ENCODE assay signal across 9 mouse cellular contexts in the genomic region with DNA sequence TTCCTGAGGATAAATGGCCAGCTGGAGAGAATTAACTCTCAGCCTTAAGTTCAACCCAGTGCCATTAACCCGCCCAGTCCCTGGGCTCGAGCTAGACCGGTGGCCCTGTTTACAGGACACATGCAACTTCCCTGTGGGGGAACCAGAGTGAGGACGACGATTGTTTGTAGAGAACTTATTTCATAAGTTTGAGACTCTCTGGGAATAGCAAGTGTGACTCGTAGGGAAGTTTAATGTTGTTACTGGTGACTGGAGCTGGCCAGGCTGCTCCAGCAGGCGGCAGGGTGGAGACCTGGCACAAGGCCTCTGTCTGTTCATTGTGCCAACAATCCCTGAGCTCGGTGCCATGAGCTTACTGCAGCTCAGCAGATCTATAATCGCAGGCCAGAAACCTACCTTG.
DNase-seq lines count a peak whose midpoint lies in the region; ATAC-seq lines count a peak whose summit lies in the region.
"Had no signal": no experiment of that assay in that cellular context is flagged by ENCODE, and none has a peak within 500 bp of the region (broad histone marks: within the 10 kb centered on the region; RNA-seq: fewer than 3 reads in every experiment).

No protein-coding gene starts in this region.

- H3K9me3 ChIP-seq in embryonic facial prominence, embryonic 15.5 days (replicated peaks), result no peaks in the 10 kb centered on the region
- H3K9me3 ChIP-seq in hindbrain, embryonic 14.5 days (ENCODE audit: control insufficient read depth, low read length), result no peaks in the 10 kb centered on the region
- H3K9me3 ChIP-seq: megakaryocyte, embryonic 14.5 days had no signal

- H3K36me3 ChIP-seq in embryonic facial prominence, embryonic 15.5 days, result no peaks in the 10 kb centered on the region
- H3K36me3 ChIP-seq in hindbrain, embryonic 14.5 days (replicated peaks; ENCODE audit: control insufficient read depth, insufficient read depth), result no peaks in the 10 kb centered on the region

- no peaks in the 10 kb centered on the region for H3K27me3 ChIP-seq in embryonic facial prominence, embryonic 15.5 days
- no peaks in the 10 kb centered on the region for H3K27me3 ChIP-seq in hindbrain, embryonic 14.5 days (ENCODE audit: control insufficient read depth, insufficient read depth, low read length)

- H3K4me3 ChIP-seq in embryonic facial prominence, embryonic 15.5 days (replicated peaks), result no peak overlapping the region
- no peak overlapping the region for H3K4me3 ChIP-seq in hindbrain, embryonic 14.5 days (replicated peaks; ENCODE audit: low read length)
- H3K4me3 ChIP-seq: megakaryocyte, embryonic 14.5 days had no signal

- H3K27ac ChIP-seq in embryonic facial prominence, embryonic 15.5 days (replicated peaks), result peak overlapping the region; percentile 63; the same call in 1 of the 2 replicates
- no peak overlapping the region for H3K27ac ChIP-seq in hindbrain, embryonic 14.5 days

- WGBS in embryonic facial prominence, embryonic 15.5 days, result 31% methylated on average over 9 of the region's 9 CpGs
- WGBS in hindbrain, embryonic 14.5 days, result 72% methylated on average over 9 of the region's 9 CpGs

- no peak overlapping the region for H3K4me2 ChIP-seq in embryonic facial prominence, embryonic 15.5 days (replicated peaks)
- H3K4me2 ChIP-seq in hindbrain, embryonic 14.5 days (replicated peaks), result no peak overlapping the region

- DNase-seq in layer of hippocampus, adult 9-11 months, result peak; percentile 32
- DNase-seq in layer of hippocampus, adult 11-12 months (ENCODE audit: low spot score), result no peak
- peak; percentile 52 for DNase-seq in adrenal gland, postnatal 25 days
- peak; percentile 69 for DNase-seq in hindbrain, embryonic 14.5 days (ENCODE audit: low spot score)
- DNase-seq in lung, postnatal 25 days (ENCODE audit: low spot score), result peak; percentile 9
- DNase-seq in retina, embryonic 14.5 days (ENCODE audit: low spot score), result no peak

- no peak for ATAC-seq in embryonic facial prominence, embryonic 15.5 days (ENCODE audit: insufficient number of reproducible peaks, low FRiP score, low TSS enrichment, low read depth)
- ATAC-seq in hindbrain, embryonic 14.5 days (ENCODE audit: low FRiP score), result no peak
- ATAC-seq in activated CD4-positive, CD25-positive, alpha-beta regulatory T cell, adult 4 months, result no peak

- H3K4me1 ChIP-seq in embryonic facial prominence, embryonic 15.5 days, result peaks cover 23% of the 10 kb centered on the region
- 0 out of 2 replicates have a peak, but pooled peaks cover 3% of the 10 kb centered on the region for H3K4me1 ChIP-seq in hindbrain, embryonic 14.5 days (replicated peaks; ENCODE audit: control insufficient read depth, insufficient read depth, low read length)

- H3K9ac ChIP-seq in embryonic facial prominence, embryonic 15.5 days, result no peak overlapping the region
- no peak overlapping the region for H3K9ac ChIP-seq in hindbrain, embryonic 14.5 days

Comparison
In these comparisons a context has a peak if more than half of its experiments do, and no peak if none do; other contexts are left out.
1. DNase-seq: peak in layer of hippocampus, adult 9-11 months (single experiment), adrenal gland, postnatal 25 days (single experiment), hindbrain, embryonic 14.5 days (single experiment) and lung, postnatal 25 days (single experiment); none in layer of hippocampus, adult 11-12 months (single experiment) and retina, embryonic 14.5 days (single experiment).